Mouse (Mus musculus) ovary, postnatal 14 days (tissue): Measurements from ENCODE around the gene Frat2.

ENCODE experiments used
- DNase-seq: peaks from one replicate; pipeline ENCODE4 v3.0.0; 2022; ENCODE audit warnings: low spot score

The Frat2 gene

GRCm38 (mm10) chr19:41844345-41844744 lies 3.6 kb downstream of the Frat2 start:
- no peak for DNase-seq

GRCm38 (mm10) chr19:41842706-41843105 lies 5.2 kb downstream of the Frat2 start:
- no peak for DNase-seq

DNA sequence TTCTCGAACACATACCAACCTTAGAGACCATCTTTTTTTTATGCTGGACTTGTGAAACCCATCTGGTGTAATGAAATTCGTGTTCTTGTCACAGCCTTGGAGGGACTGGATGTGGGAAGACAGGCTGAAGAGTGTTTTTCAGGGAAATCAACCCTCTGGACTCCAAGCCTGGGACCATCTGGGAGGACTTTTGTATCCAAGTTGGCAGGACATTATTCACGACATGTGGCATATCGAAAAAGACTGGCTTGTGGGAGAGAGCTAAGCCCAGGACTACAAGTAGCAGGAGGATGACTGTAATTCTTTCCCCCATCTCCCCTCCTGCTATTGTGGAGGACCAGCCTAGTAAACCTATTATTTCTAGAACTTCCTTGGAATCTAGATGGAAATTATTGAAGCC lies 5.7 kb downstream of the Frat2 start:
- DNase-seq = no peak

DNA sequence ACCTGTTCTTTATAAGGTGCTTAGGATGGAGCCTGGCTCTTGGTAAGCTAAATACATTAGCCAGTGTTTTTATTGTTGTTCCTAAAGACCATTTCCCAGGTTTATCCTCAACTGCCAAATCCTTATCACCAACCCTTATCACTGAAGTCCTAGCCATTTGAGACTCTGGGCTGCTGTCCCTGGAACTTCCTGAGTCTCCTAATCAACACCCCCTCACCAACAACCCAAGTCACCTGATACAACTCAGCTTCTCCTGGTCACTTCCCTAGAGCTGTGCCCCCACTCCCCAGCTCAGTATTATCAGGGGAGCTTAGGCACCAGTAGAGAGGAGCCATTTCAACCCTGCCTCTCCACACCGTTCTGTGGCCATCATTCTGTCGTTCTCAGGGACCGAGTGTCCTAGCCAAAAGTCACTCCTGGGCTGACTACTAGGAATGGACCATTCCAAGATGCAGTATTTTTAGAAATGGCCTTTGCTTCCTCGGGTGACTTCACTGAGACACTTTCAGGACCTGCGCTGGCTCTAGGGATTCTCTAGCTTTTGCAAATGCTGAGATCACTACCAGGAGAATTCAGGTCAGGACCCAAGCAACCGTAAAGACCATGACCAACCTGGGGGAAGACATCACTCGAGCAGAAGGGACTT lies 6.7 kb downstream of the Frat2 start:
- DNase-seq = no peak

GRCm38 (mm10) chr19:41839685-41840084 lies 8.2 kb downstream of the Frat2 start:
- no peak for DNase-seq

GRCm38 (mm10) chr19:41838808-41839207 lies 9.1 kb downstream of the Frat2 start:
- no peak for DNase-seq

- no peak for DNase-seq
Measured at GRCm38 (mm10) chr19:41837917-41838261, 10.0 kb downstream of the Frat2 start.

- no peak for DNase-seq
Measured at GRCm38 (mm10) chr19:41837194-41837916, 10.6 kb downstream of the Frat2 start.

- DNase-seq = no peak
Measured at GRCm38 (mm10) chr19:41836719-41837118, 11.2 kb downstream of the Frat2 start.

DNA sequence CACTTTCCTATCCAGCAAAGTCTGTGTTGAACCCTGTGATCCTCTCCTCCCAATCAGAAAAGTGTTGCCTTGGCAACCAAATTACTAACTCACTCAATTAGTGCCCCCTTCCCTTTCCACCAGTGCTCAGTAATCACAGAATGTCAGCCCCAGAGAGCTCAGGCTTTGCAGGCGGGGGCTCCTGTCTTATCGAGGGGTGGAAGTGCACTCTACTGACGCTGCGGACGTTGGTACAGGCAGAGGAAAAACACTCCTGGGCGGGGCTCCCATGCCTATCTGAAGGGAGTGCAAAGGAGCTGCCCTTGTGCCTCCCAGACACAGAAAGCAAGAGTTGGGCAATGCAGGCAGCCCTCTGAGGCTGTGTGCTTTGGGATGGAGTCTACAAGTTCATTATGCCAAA lies 12.1 kb downstream of the Frat2 start:
- DNase-seq = no peak

- DNase-seq = no peak
Measured at GRCm38 (mm10) chr19:41835407-41835806, 12.5 kb downstream of the Frat2 start.

GRCm38 (mm10) chr19:41832501-41833201 lies 15.3 kb downstream of the Frat2 start:
- no peak for DNase-seq

- no peak for DNase-seq
Measured at GRCm38 (mm10) chr19:41831718-41832391, 16.1 kb downstream of the Frat2 start.

- DNase-seq = no peak
Measured at GRCm38 (mm10) chr19:41831101-41831570, 16.8 kb downstream of the Frat2 start.

GRCm38 (mm10) chr19:41830106-41831031 lies 17.6 kb downstream of the Frat2 start:
- peak; percentile 65 for DNase-seq

GRCm38 (mm10) chr19:41829381-41830105 lies 18.4 kb downstream of the Frat2 start, which contains the start of gene Frat1:
Gene Frat1, plus strand, starts transcription at chr19:41829970.
- DNase-seq = peak; percentile 76

- no peak for DNase-seq
Measured at GRCm38 (mm10) chr19:41828941-41829340, 19.0 kb downstream of the Frat2 start.

- DNase-seq = no peak
Measured at GRCm38 (mm10) chr19:41826529-41826928, 21.4 kb downstream of the Frat2 start.

- no peak for DNase-seq
Measured at GRCm38 (mm10) chr19:41824950-41825349, 23.0 kb downstream of the Frat2 start.

DNA sequence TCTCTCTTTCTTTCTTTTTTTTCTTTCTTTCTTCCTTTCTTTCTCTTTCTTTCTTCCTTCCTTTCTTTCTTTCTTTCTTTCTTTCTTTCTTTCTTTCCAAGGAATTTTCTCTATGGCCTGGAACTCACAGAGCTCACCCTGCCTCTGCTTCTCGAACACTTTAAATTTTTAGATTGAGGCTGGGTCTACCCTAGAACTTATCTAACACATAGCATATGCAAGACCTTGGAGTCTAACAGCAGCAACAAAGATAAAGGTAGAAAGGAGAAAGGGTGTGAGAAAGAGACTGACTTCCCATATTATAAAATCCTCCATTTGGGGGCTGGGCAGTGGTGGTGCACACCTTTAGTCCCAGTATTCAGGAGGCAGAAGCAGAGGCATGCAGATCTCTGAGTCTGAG lies 25.3 kb downstream of the Frat2 start:
- DNase-seq = no peak

DNA sequence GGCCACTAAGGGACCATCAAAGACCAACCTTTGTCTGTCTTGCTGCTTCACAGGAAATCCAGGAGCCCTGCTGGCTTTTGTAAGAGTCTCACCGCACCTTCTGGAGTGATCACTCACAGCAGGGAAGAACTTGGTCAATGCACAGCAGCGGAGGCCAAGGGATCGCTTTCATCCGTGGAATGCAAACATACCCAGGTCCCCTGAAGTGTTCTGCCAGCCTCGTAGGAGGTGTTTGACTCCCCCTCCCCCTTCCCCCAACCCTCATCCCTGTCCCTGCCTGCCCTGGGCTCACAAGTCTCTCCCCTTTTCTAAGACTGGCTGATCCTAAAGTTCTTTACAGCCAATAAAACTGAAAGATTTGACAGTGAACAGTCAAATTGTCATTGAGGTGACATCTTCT lies 26.5 kb downstream of the Frat2 start:
- no peak for DNase-seq
